Mouse (Mus musculus) spleen, adult 12 weeks (tissue): ENCODE measurements around the gene Kcnj4.
"Not testable (repeated sequence)": the region's sequence is repeated elsewhere in the genome, so short reads cannot be mapped to it uniquely, and the experiment has no call there.

Experiments
- DNase-seq: peaks from one replicate; pipeline ENCODE4 v3.0.0; 2022; ENCODE audit warnings: low spot score

The Kcnj4 gene

DNA sequence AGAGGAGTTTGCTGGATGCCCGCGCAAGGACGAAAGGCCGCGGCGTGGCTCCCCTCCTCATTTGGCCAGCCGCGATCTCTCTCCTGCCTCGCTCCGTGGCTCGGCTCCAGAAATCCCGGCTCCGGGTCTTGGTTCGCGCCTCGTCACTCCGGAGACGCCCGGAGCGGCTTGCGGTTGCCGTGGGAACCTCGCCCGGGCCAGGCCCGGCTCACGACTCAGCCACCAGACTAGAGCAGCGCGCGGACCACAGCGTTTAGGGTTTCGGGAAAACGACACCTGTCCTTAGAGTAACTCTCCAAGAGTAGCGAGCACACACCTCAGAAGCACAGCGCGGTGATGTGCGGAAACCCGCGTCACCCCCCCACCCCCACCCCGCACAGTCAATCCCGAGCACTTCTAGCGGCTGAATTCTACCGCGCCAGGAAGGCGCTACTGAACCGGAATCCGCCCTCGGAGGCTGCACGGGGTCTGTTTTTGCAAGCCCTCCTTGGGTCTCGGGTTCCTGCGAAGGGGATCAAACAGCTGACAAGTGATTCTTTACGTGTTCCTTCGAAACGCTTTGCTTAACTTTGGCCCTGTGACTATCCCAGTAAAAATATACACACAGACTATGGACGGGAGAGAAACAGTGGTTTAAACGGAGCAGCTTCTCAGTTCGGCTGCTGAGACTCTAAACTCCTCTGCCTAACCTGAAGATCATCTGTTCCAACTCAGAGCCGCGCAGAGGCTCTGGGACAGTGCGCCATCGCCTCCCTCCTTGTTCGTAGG is 6.7 kb upstream of the Kcnj4 start:
- no peak for DNase-seq

GRCm38 (mm10) chr15:79510425-79510824 is 5.4 kb upstream of the Kcnj4 start:
- no peak for DNase-seq

- no peak for DNase-seq
Observed at GRCm38 (mm10) chr15:79509998-79510397, 5.0 kb upstream of the Kcnj4 start.

DNA sequence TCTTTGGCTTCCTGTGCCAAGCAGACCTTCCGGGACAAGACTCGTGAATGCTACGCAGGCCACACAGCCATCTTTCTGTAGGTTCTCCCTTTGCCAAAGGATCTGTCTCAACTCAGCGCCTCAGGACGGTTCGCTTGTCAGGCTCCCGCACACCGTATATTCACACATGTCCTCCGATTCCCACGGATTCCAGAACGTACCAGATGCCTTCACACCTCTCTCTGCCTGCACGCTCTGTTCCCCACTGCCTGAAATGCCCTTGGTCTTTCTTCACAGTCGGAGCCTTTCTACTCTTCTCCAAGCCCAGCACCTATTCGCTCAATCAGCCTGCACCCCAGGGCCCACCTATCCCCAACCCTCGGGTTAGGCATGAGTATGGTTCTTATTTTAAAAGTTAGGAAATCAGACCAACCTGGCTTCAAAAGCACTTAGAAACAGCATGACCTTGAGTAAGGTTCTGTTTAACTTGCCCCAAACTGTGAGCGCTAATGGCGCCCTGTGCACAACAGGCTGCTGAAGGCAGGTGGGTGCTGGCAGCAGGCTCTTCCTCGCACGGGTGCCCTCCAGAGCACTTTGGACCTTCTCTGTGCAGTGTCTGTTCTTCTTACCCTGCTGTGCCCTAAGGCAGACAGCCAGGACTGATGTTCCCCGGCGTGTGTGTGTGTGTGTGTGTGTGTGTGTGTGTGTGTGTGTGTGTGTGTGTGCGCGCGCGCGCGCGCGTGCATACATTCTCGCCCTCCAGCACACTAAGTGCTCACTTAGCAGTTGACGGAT is 2.2 kb upstream of the Kcnj4 start:
- DNase-seq = no peak

- DNase-seq = no peak
Observed at GRCm38 (mm10) chr15:79506460-79506859, 1.4 kb upstream of the Kcnj4 start.

DNA sequence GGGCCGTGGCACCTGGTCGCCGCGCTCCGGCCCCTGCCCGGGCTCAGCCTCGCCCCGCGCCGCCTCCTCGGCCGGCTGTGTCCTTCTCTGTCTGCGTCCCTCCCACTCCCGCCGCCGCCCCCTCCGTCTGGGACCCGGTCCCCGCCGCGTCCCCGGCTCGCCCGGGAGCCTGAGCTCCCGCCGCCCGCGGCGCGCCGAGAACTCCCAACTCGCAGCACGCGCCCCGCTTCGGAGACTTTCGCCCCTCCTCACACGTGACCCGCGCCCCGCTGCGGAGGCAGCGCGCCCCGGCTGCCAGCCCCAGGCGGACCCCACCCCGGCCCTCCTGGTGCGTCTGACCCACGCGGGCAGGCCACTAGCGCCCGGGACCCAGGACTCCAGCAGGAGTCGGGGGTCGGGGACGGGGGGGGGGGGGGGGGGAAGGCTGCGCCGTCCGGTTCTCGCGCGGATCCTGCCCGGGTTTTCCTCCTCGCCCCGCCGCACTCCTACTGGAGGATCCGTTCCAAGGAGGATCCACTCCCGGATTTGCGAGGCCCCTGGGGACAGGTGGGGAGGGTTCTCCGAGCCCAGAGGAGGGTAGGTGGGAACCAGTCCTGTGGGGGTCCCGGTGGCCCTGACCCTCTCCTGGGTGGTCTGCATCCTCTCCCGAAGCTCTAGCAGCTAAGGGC is 709 bp upstream of the Kcnj4 start:
- no peak for DNase-seq

DNA sequence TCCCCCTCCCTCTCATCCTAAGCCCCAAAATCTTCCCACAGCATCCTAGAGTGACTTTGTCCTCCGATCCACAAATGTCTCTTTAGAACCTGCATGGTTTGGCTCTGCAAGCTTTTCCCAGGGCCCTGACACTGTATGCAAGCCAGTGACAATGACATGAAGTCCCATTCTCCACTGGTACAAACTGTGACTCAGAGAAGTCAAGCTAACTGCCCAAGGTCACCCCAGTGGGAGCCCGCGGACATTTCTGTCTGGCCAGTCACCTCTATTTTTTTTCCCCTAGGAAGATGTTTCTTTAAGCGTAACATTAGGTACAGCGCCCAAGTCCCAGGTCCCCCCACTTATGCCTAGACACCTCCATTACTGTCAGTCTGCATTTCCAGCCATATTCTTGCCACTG is 1.6 kb downstream of the Kcnj4 start:
- no peak for DNase-seq

- no peak for DNase-seq
Observed at GRCm38 (mm10) chr15:79502891-79503341, 2.1 kb downstream of the Kcnj4 start.

- DNase-seq = no peak
Observed at GRCm38 (mm10) chr15:79500110-79500509, 4.9 kb downstream of the Kcnj4 start.

DNA sequence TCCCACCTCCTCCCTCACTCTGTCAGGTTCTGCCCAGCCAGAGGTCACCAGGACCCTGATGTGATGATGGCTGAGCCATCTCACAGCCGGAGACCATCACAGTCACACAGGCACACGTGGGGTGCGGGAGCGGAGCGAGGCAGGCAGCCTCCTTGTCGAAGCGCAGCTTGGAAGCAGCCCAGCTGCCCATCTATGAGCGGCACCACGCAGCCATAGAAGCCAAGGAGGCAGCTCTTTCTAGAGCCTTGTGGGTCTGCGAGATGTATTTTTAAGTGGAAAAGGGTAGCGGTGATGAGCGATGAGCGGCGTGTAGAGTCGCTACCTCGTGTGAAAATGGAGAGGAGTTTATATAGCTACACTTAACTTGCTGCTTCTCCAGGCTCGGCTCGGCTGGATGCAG is 11.5 kb downstream of the Kcnj4 start:
- no peak for DNase-seq

GRCm38 (mm10) chr15:79489463-79489862 is 15.6 kb downstream of the Kcnj4 start:
- DNase-seq = no peak

- DNase-seq = no peak
Observed at GRCm38 (mm10) chr15:79481181-79481688, 23.8 kb downstream of the Kcnj4 start.

GRCm38 (mm10) chr15:79477227-79477626 is 27.8 kb downstream of the Kcnj4 start:
- DNase-seq = no peak

DNA sequence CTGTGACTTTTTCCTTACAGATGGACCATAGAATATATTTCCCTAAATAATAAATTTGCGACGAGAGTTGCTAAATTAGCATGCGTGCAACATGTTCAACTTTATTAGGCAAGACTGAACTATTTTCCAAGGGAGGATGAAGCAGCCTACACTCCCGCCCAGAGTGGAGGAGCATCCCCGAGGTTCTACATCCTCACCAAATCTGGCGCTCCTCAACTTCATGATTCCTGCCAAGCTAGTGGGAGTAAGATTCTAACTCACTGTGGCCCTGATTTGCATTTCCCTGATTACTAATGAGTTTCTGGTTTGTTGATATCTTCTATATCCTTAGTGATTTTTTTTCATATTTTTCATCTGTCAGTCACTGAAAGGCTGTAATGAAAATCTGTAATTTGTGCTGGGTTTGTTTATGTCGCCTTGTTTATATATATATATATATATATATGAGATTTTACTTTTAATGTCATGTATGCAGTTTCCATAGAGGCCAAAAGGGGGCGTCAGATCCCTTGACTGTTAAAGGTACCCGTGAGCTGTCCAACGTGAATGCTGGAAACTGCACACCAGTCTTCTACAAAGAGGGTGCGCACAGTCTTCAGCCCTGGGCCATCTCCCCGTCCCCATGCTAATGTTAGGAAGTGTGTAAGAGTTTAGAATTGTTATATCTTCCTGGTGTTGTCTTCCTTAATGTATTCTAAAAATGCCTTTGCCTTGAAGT is 31.2 kb downstream of the Kcnj4 start:
- no peak for DNase-seq

DNA sequence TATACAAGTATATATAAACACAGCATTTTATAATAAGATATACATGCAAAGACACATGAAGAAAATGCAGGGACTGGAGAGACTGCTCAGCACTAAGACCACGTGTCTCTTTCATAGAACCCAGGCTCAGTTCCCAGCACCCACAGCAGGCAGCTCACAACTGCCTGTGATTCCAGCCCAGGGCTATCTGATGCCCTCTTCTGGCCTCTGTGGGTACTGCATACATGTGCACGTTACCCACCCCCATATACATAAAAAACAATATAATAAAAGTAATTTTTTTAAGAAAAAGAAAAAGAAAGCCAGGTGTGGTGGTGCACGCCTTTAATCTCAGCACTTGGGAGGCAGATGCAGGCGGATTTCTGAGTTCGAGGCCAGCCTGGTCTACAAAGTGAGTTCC is 32.0 kb downstream of the Kcnj4 start:
- DNase-seq = no peak

GRCm38 (mm10) chr15:79471095-79471494 is 33.9 kb downstream of the Kcnj4 start:
- DNase-seq = no peak

- no peak for DNase-seq
Observed at GRCm38 (mm10) chr15:79470583-79470982, 34.5 kb downstream of the Kcnj4 start.

GRCm38 (mm10) chr15:79469577-79469976 is 35.5 kb downstream of the Kcnj4 start:
- DNase-seq = no peak

DNA sequence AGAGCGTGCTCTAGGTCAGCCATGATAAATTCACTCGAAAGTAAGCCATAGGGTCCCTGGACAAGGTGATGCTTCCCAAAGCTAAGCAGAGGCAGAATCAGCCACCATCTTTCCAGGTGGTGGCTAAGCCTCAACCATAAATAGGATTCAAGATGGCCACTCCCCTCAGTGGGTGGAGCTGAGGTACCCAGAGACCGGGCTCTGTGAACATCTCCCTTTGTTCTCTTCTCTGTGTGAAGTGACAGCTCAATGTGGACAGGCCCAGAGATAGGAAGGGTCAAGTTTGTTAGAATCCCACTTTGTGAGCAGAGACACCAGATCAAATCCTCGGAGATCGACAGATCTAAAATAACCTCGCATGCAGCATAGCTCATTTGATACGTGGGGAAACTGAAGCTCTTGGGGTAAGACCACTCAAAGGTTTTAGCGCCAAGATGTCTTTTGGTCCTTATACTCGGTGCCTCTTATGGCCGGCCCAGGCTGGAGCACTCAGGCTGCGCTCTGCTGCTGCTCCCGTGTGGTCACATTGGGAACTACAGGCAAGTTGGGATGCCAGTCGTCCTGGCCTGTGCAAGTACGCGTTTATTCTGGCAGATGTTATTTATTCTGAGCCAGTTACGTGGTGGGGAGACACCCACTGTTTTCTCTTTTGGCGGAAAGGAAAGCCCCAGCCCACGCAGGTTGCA is 38.3 kb downstream of the Kcnj4 start:
- DNase-seq = peak; percentile 56

DNA sequence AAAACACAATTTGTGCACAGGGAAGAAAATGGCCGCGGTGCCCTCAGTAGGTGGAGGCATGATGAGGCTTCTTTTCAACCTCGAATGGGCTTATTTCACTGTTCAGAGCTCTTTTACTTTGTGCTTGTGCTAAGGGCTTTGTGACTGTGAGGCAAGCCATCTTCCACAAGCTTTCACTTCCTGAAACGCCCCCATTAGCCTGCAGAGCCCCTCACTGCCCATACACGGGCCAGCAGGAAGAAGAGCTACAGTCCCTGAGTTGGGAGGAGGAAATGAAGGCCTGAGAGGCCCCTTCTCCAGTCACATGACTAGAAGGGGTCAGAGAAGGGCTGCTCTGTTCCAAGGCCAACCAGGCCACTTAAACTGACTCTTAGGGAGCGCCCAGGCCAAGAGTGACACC is 48.5 kb downstream of the Kcnj4 start:
- DNase-seq = no peak

GRCm38 (mm10) chr15:79456104-79456503 is 48.9 kb downstream of the Kcnj4 start:
- DNase-seq = not testable (repeated sequence)
